Mouse (Mus musculus) kidney, adult 2 months (tissue): ENCODE results near the gene Hey2.

Source experiments
- CTCF ChIP-seq: fragments of 200-500 bp; conservative IDR thresholded peaks from 2 replicates; pipeline ENCODE4 v1.5.1; 2011; ENCODE audit warnings: low read depth, mild to moderate bottlenecking, control low read depth, low read length, moderate library complexity, mixed read lengths; ENCODE audit not compliant: insufficient read depth, insufficient read length
- POLR2A ChIP-seq: fragments of 200-500 bp; IDR thresholded peaks from one replicate; pipeline ENCODE4 v1.6.1; 2011; ENCODE audit warnings: low read depth, low read length, control low read depth

- TF ChIP-seq CTCF (no peak), POLR2A (no peak)
These were observed 32.2 kb downstream of the Hey2 start for GRCm38 (mm10) chr10:30810247-30810966.
